Comparison of ENCODE assay signal across 15 mouse cellular contexts in genomic region chr7:133288236-133288635, GRCm38 (mm10).
A peak's percentile ranks its signal among the peaks of the same experiment; 100 is the strongest.
DNase-seq lines count a peak whose midpoint lies in the region; ATAC-seq and TF ChIP-seq lines count a peak whose summit lies in the region.
"Had no signal": no experiment of that assay in that cellular context is flagged by ENCODE, and none has a peak within 500 bp of the region (broad histone marks: within the 10 kb centered on the region; RNA-seq: fewer than 3 reads in every experiment).

No protein-coding gene starts in this region.

- TF ChIP-seq CTCF in brain, embryonic 14.5 days (IDR thresholded peaks at IDR 0.05; ENCODE audit: borderline replicate concordance, extremely low read depth, insufficient read depth, insufficient read length), result no peak
- no peak for TF ChIP-seq CTCF in forebrain, postnatal 0 days (IDR thresholded peaks at IDR 0.05; ENCODE audit: low read depth)

- H3K4me3 ChIP-seq in forebrain, postnatal 0 days (ENCODE audit: low read depth, low read length), result no peak overlapping the region
- H3K4me3 ChIP-seq: midbrain, embryonic 15.5 days had no signal

- 30% methylated on average over 3 of the region's 3 CpGs for WGBS in forebrain, postnatal 0 days

- no peak overlapping the region for H3K27ac ChIP-seq in forebrain, postnatal 0 days (ENCODE audit: low read depth, low read length)
- H3K27ac ChIP-seq: kidney, postnatal 0 days; macrophage; midbrain, embryonic 15.5 days had no signal

- DNase-seq in cerebellum, adult 11-12 months, result peak; percentile 63
- DNase-seq in cerebellum, adult 9-10 months, result no peak
- peak; percentile 88 for DNase-seq in brain, embryonic 14.5 days (ENCODE audit: low read depth)
- peak; percentile 12 for DNase-seq in forebrain, postnatal 0 days
- DNase-seq in right cerebral cortex, adult 2 months (ENCODE audit: low spot score in 2 of 2), result peak; percentile 35 to 45
- DNase-seq in neural tube, embryonic 10.5 days (ENCODE audit: extremely low spot score, low spot score), result no peak
- no peak for DNase-seq in embryo, embryonic 9.5 days (ENCODE audit: extremely low spot score)
- DNase-seq in lung, adult 18-20 months, result no peak
- DNase-seq: heart, postnatal 4 days; lung, adult 2 months; thymus, adult 18-20 months had no signal

- H3K9me3 ChIP-seq in forebrain, postnatal 0 days (ENCODE audit: low read length), result no peaks in the 10 kb centered on the region
- H3K9me3 ChIP-seq: midbrain, embryonic 15.5 days had no signal

- no peaks in the 10 kb centered on the region for H3K4me1 ChIP-seq in forebrain, postnatal 0 days (ENCODE audit: insufficient read depth)
- H3K4me1 ChIP-seq: midbrain, embryonic 15.5 days had no signal

- no peak overlapping the region for H3K4me2 ChIP-seq in forebrain, postnatal 0 days (ENCODE audit: low read depth)
- H3K4me2 ChIP-seq: heart, embryonic 11.5 days; midbrain, embryonic 15.5 days had no signal

- H3K27me3 ChIP-seq in forebrain, postnatal 0 days (ENCODE audit: insufficient read depth, low read length), result no peaks in the 10 kb centered on the region
- H3K27me3 ChIP-seq: midbrain, embryonic 15.5 days had no signal

- no peak for ATAC-seq in forebrain, postnatal 0 days
- ATAC-seq: midbrain, embryonic 15.5 days had no signal

- H3K9ac ChIP-seq in forebrain, postnatal 0 days, result no peak overlapping the region
- H3K9ac ChIP-seq: midbrain, embryonic 15.5 days had no signal

- TF ChIP-seq POLR2A in brain, embryonic 14.5 days (IDR thresholded peaks at IDR 0.05; ENCODE audit: borderline replicate concordance, extremely low read depth, insufficient read depth, insufficient read length, poor library complexity, severe bottlenecking), result no peak

- H3K36me3 ChIP-seq in forebrain, postnatal 0 days (ENCODE audit: insufficient read depth), result no peaks in the 10 kb centered on the region
- H3K36me3 ChIP-seq: midbrain, embryonic 15.5 days had no signal

Comparison
In these comparisons a context has a peak if more than half of its experiments do, and no peak if none do; other contexts are left out.
1. DNase-seq: peak in cerebellum, adult 11-12 months (single experiment), brain, embryonic 14.5 days (single experiment), forebrain, postnatal 0 days (single experiment) and right cerebral cortex, adult 2 months (2 of 2); none in cerebellum, adult 9-10 months (single experiment), neural tube, embryonic 10.5 days (single experiment), embryo, embryonic 9.5 days (single experiment) and lung, adult 18-20 months (0 of 2).